Mouse (Mus musculus): ENCODE measurements around the gene Igf2r.

DNA sequence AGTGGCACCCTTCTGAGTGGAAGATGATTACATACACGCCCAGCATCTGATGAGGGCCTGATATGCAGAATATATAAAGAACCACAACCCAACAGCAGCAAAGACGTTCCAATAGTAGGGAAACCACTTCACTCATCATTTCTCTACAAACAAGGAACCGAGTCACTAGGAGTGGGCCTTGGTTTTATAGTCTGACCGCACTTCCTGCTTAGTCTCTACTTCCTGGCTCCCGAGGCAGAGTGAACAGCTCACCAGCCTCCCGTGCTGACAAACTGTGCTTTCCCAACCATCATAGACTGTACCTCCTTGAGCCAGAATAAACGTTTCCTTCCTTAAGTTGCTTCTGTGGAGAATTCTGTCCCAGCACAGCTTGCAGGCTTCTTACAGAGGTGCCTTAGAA is 113.6 kb downstream of the Igf2r start:
- TF ChIP-seq CTCF (IDR thresholded peaks at IDR 0.05; ENCODE audit: insufficient read depth, low read depth, low read length) (no peak), POLR2A (IDR thresholded peaks at IDR 0.05; ENCODE audit: insufficient read depth, low read depth, low read length) (no peak)

Data from olfactory bulb, adult 2 months (tissue).